9 mouse cellular contexts compared by ENCODE assay signal in the genomic region with DNA sequence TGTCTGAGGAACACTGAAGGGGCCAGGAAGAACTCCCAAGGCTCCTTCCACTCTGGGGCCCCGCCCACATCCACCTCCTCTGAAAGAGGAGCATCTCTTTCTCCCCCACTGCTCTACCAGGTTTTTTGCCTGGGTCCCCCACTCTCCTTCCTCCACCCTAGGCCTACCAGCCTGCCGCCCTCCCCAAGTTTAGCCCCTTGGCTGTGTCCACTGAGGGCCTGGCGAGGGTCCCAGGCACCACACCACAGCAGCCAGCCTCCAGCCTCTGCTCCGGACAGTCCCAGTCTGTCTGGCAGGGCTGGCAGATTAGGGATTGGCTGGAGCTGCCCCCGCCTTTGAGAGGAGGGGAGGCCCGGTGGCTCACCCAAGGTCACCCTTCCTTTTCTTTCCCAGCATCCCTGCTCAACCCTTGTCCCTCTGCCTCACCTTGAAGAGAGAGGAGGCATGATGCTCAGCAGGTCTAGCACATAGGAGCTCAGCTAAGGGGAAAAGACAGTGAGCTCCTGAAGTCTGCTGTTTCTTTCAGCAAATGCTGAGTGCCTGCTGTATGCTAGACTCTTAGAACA. TPM values are rescaled to one million over a fixed set of nuclear protein-coding genes. Genes with fewer than 3 reads are reported as not detected.
DNase-seq lines count a peak whose midpoint lies in the region; ATAC-seq and TF ChIP-seq lines count a peak whose summit lies in the region.
"Had no signal": no experiment of that assay in that cellular context is flagged by ENCODE, and none has a peak within 500 bp of the region (broad histone marks: within the 10 kb centered on the region; RNA-seq: fewer than 3 reads in every experiment).

No protein-coding gene starts in this region.

- H3K9me3 ChIP-seq in intestine, embryonic 15.5 days, result no peaks in the 10 kb centered on the region
- H3K9me3 ChIP-seq in midbrain, embryonic 16.5 days (replicated peaks; ENCODE audit: control insufficient read depth, low read length, poor library complexity, severe bottlenecking), result no peaks in the 10 kb centered on the region

- peaks cover 51% of the 10 kb centered on the region for H3K4me1 ChIP-seq in intestine, embryonic 15.5 days (replicated peaks)
- H3K4me1 ChIP-seq in midbrain, embryonic 16.5 days (ENCODE audit: control insufficient read depth, insufficient read depth, low read length), result peaks cover 32% of the 10 kb centered on the region
- H3K4me1 ChIP-seq in thymus, adult 2 months (replicated peaks; ENCODE audit: control insufficient read depth, insufficient read depth, low read length), result peaks cover 32% of the 10 kb centered on the region

- no peaks in the 10 kb centered on the region for H3K27me3 ChIP-seq in intestine, embryonic 15.5 days (replicated peaks)
- H3K27me3 ChIP-seq in midbrain, embryonic 16.5 days (ENCODE audit: control insufficient read depth, insufficient read depth, low read depth, low read length), result no peaks in the 10 kb centered on the region
- H3K27me3 ChIP-seq in thymus, adult 2 months (ENCODE audit: control insufficient read depth, insufficient read depth, low read length), result no peaks in the 10 kb centered on the region

- WGBS in intestine, embryonic 15.5 days, result 41% methylated on average over 6 of the region's 6 CpGs
- WGBS in midbrain, embryonic 16.5 days, result 12% methylated on average over 5 of the region's 6 CpGs
- 82% methylated on average over 6 of the region's 6 CpGs for WGBS in thymus, adult 2 months

- TF ChIP-seq POLR2A in thymus, adult 2 months (IDR thresholded peaks at IDR 0.05; ENCODE audit: control insufficient read depth, extremely low read depth, insufficient read depth, low read length, poor library complexity), result no peak

- no peak overlapping the region for H3K4me2 ChIP-seq in intestine, embryonic 15.5 days (replicated peaks)
- no peak overlapping the region for H3K4me2 ChIP-seq in midbrain, embryonic 16.5 days (ENCODE audit: low read length)

- H3K36me3 ChIP-seq in intestine, embryonic 15.5 days, result no peaks in the 10 kb centered on the region
- no peaks in the 10 kb centered on the region for H3K36me3 ChIP-seq in midbrain, embryonic 16.5 days (ENCODE audit: control insufficient read depth, insufficient read depth, low read length)
- no peaks in the 10 kb centered on the region for H3K36me3 ChIP-seq in thymus, adult 2 months (ENCODE audit: control insufficient read depth, insufficient read depth, low read length)

- DNase-seq in right cerebral cortex, postnatal 10 days (ENCODE audit: low spot score in 2 of 2), result peak; percentile 74 to 79
- no peak for DNase-seq in right cerebral cortex, postnatal 36 days (ENCODE audit: low spot score in 2 of 2)
- peak; percentile 62 to 71 for DNase-seq in cerebellum, postnatal 14 days
- peak; percentile 98 for DNase-seq in heart, adult 11 months
- DNase-seq in spleen, postnatal 4 days (ENCODE audit: low spot score in 2 of 2), result no peak
- no peak for DNase-seq in thymus, adult 2 months

- ATAC-seq in intestine, embryonic 15.5 days, result no peak
- no peak for ATAC-seq in midbrain, embryonic 16.5 days

- peak overlapping the region; percentile 12; the same call in 1 of the 2 replicates for H3K9ac ChIP-seq in intestine, embryonic 15.5 days
- no peak overlapping the region; the same call in 1 of the 2 replicates for H3K9ac ChIP-seq in midbrain, embryonic 16.5 days (ENCODE audit: low read depth, low read length)
- H3K9ac ChIP-seq: liver, embryonic 14.5 days had no signal

- peak overlapping the region; percentile 95; the same call in 1 of the 2 replicates for H3K27ac ChIP-seq in intestine, embryonic 15.5 days
- peak overlapping the region; percentile 93 for H3K27ac ChIP-seq in midbrain, embryonic 16.5 days (ENCODE audit: low read length)
- no peak overlapping the region for H3K27ac ChIP-seq in thymus, adult 2 months (ENCODE audit: control insufficient read depth, insufficient read depth, low read length)
- H3K27ac ChIP-seq: liver, embryonic 14.5 days had no signal

- no peak overlapping the region for H3K4me3 ChIP-seq in intestine, embryonic 15.5 days (replicated peaks)
- no peak overlapping the region for H3K4me3 ChIP-seq in midbrain, embryonic 16.5 days (ENCODE audit: low read depth, low read length)
- H3K4me3 ChIP-seq in thymus, adult 2 months (ENCODE audit: control insufficient read depth, insufficient read depth, low read length), result no peak overlapping the region

- TF ChIP-seq CTCF in thymus, adult 2 months (IDR thresholded peaks at IDR 0.05; ENCODE audit: borderline replicate concordance, control insufficient read depth, extremely low read depth, insufficient read depth, low read length, poor library complexity), result no peak

RNA-seq across cellular contexts. Expression of gene Rcor2, which starts 2.3 kb away (rescaled TPM):
- polyA plus RNA-seq in intestine, embryonic 15.5 days (2015; fragmentation: Nextera tagmentation; extraction: Ambion mirVana), result 12.1 and 12.8 TPM in 2 replicates
- polyA plus RNA-seq in midbrain, embryonic 16.5 days (2015; fragmentation: Nextera tagmentation; extraction: Ambion mirVana), result 17.9 and 20.1 TPM in 2 replicates
- polyA plus RNA-seq in thymus, adult 2 months (2012; rRNA removed), result 31.2 and 42.8 TPM in 2 replicates

RNA-seq across cellular contexts. Expression of gene Naa40, which starts 23.9 kb away (rescaled TPM):
- 49.8 and 52.9 TPM in 2 replicates for polyA plus RNA-seq in intestine, embryonic 15.5 days (2015; fragmentation: Nextera tagmentation; extraction: Ambion mirVana)
- polyA plus RNA-seq in midbrain, embryonic 16.5 days (2015; fragmentation: Nextera tagmentation; extraction: Ambion mirVana), result 68.1 and 69.6 TPM in 2 replicates
- polyA plus RNA-seq in thymus, adult 2 months (2012; rRNA removed), result 55.9 and 71.6 TPM in 2 replicates

RNA-seq across cellular contexts. Expression of gene Cox8a, which starts 47.4 kb away (rescaled TPM):
- polyA plus RNA-seq in intestine, embryonic 15.5 days (2015; fragmentation: Nextera tagmentation; extraction: Ambion mirVana), result 1,343 and 1,351 TPM in 2 replicates
- polyA plus RNA-seq in midbrain, embryonic 16.5 days (2015; fragmentation: Nextera tagmentation; extraction: Ambion mirVana), result 837 and 884 TPM in 2 replicates
- 1,690 and 1,818 TPM in 2 replicates for polyA plus RNA-seq in thymus, adult 2 months (2012; rRNA removed)

RNA-seq across cellular contexts. Expression of gene Otub1, which starts 58.7 kb away (rescaled TPM):
- polyA plus RNA-seq in intestine, embryonic 15.5 days (2015; fragmentation: Nextera tagmentation; extraction: Ambion mirVana), result 166 and 172 TPM in 2 replicates
- 235 and 240 TPM in 2 replicates for polyA plus RNA-seq in midbrain, embryonic 16.5 days (2015; fragmentation: Nextera tagmentation; extraction: Ambion mirVana)
- 176 and 191 TPM in 2 replicates for polyA plus RNA-seq in thymus, adult 2 months (2012; rRNA removed)

Comparison
In these comparisons a context has a peak if more than half of its experiments do, and no peak if none do; other contexts are left out.
1. DNase-seq: peak in right cerebral cortex, postnatal 10 days (2 of 2), cerebellum, postnatal 14 days (2 of 2) and heart, adult 11 months (single experiment); none in right cerebral cortex, postnatal 36 days (0 of 2), spleen, postnatal 4 days (0 of 2) and thymus, adult 2 months (single experiment).